Comparison of ENCODE assay signal across 8 mouse cellular contexts in the genomic region with DNA sequence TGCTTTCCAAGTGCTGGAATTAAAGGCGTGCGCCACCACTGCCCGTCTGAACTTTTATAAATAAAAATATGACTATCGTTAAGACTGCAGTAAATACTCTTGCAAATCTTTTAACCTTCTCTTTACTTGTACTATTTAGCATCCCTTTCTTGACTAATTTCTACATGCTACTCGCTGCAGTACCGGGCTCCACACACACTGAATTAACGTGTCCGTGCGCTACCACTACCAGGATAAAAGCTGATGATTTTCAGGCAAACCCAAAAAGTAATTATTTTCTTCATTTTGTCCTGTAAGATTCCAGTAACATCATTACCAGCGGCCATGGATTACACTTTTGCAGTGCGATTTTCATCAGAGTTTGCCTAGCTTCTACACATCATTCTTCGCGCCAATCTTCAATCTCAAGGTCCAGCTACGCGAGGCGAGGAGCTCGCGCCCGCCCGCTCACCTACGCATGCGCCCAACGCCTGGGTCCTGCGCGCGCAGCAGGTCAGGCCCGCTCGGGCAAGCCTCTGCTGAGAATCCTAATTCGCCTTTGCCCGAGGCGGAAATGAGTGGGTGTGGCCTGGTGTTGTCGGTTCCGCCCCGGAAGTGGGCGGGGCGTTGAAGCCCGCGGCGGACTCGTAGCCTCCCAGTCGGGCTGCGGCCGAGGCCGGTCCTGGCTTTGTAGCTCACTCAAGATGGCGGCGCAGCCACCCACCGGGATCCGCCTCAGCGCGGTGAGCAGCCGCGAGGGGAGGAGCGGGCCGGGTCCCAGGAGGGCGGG. TPM values are rescaled to one million over a fixed set of nuclear protein-coding genes. Genes with fewer than 3 reads are reported as not detected.
A peak's percentile ranks its signal among the peaks of the same experiment; 100 is the strongest.
DNase-seq lines count a peak whose midpoint lies in the region; ATAC-seq lines count a peak whose summit lies in the region.

Gene Morc3 (plus strand): TSS at position 495 of the 769 bp plus-strand sequence.

- DNase-seq in B cell, adult 2 months, result peak; percentile 100
- DNase-seq in brain, adult 2 months (ENCODE audit: low read depth, low spot score), result peak; percentile 100
- DNase-seq in heart, embryonic 10.5 days (ENCODE audit: low spot score), result peak; percentile 100
- DNase-seq in liver, result peak; percentile 100
- peak; percentile 100 for DNase-seq in spleen, postnatal 4 days (ENCODE audit: low spot score in 2 of 2)

- no peaks in the 10 kb centered on the region for H3K27me3 ChIP-seq in heart, embryonic 10.5 days (ENCODE audit: insufficient read depth, poor library complexity, severe bottlenecking)
- no peaks in the 10 kb centered on the region for H3K27me3 ChIP-seq in kidney, embryonic 15.5 days

- WGBS in heart, embryonic 10.5 days, result 11% methylated on average over 53 of the region's 55 CpGs
- WGBS in kidney, embryonic 15.5 days, result 12% methylated on average over 55 of the region's 55 CpGs

- H3K4me3 ChIP-seq in heart, embryonic 10.5 days, result peak within 1 kb of the TSS; percentile 89
- H3K4me3 ChIP-seq in kidney, embryonic 15.5 days (replicated peaks), result peak within 1 kb of the TSS; percentile 80

- no peaks in the 10 kb centered on the region for H3K9me3 ChIP-seq in heart, embryonic 10.5 days
- no peaks in the 10 kb centered on the region for H3K9me3 ChIP-seq in kidney, embryonic 15.5 days (replicated peaks)

- peak; percentile 93 for ATAC-seq in erythroblast, adult 5-6 weeks (replicated peaks; ENCODE audit: low FRiP score, poor library complexity, severe bottlenecking)
- ATAC-seq in kidney, embryonic 15.5 days (replicated peaks; ENCODE audit: low FRiP score), result peak; percentile 95
- ATAC-seq in monocyte, adult 5-6 weeks (replicated peaks; ENCODE audit: insufficient number of reproducible peaks, low FRiP score, low TSS enrichment, poor library complexity, severe bottlenecking), result peak; percentile 95

- H3K9ac ChIP-seq in kidney, embryonic 15.5 days, result peak within 1 kb of the TSS; percentile 95

- peak within 1 kb of the TSS; percentile 99 for H3K27ac ChIP-seq in heart, embryonic 10.5 days
- peak within 1 kb of the TSS; percentile 96 for H3K27ac ChIP-seq in kidney, embryonic 15.5 days

- H3K4me1 ChIP-seq in heart, embryonic 10.5 days, result peaks cover 21% of the 10 kb centered on the region
- H3K4me1 ChIP-seq in kidney, embryonic 15.5 days, result peaks cover 39% of the 10 kb centered on the region

- H3K4me2 ChIP-seq in kidney, embryonic 15.5 days, result peak within 1 kb of the TSS; percentile 70

- H3K36me3 ChIP-seq in heart, embryonic 10.5 days, result 0 out of 2 replicates have a peak, but pooled peaks cover under 1% of the 10 kb centered on the region
- H3K36me3 ChIP-seq in kidney, embryonic 15.5 days, result no peaks in the 10 kb centered on the region

RNA-seq across cellular contexts. Expression of gene Morc3, which starts in this region (rescaled TPM):
- total RNA-seq in erythroblast, adult 5-6 weeks (2015; ENCODE audit: low replicate concordance), result 25.7 and 32.3 TPM in 2 replicates
- 55.5 and 63.2 TPM in 2 replicates for total RNA-seq in erythroblast, adult 5-6 weeks (2017; ENCODE audit: low replicate concordance)
- 24.7 and 28.1 TPM in 2 replicates for polyA plus RNA-seq in heart, embryonic 10.5 days (2016; fragmentation: Nextera tagmentation; extraction: Ambion mirVana)
- 33.1 and 33.8 TPM in 2 replicates for polyA plus RNA-seq in kidney, embryonic 15.5 days (2015; fragmentation: Nextera tagmentation; extraction: Ambion mirVana)
- total RNA-seq in monocyte, adult 5-6 weeks (2017), result 205 to 285 TPM (median 241 TPM) in 3 replicates

Comparison
In these comparisons a context has a peak if more than half of its experiments do, and no peak if none do; other contexts are left out.
1. Peak in every context shown above with its lines: DNase-seq, ATAC-seq, H3K4me3 ChIP-seq and H3K27ac ChIP-seq.